Mouse (Mus musculus) small intestine, adult 2 months (tissue): ENCODE data around the gene Kif16b.

ENCODE experiments used
- CTCF ChIP-seq: fragments of 200-500 bp; IDR thresholded peaks from 2 replicates; pipeline ENCODE4 v1.5.1; 2012; ENCODE audit warnings: low read depth, mild to moderate bottlenecking, control low read depth, inconsistent platforms, low read length, moderate library complexity, mixed read lengths; ENCODE audit not compliant: insufficient replicate concordance, insufficient read length; ENCODE audit errors: extremely low read depth
- POLR2A ChIP-seq: fragments of 200-500 bp; IDR thresholded peaks from 2 replicates; pipeline ENCODE4 v1.6.1; 2012; ENCODE audit warnings: low read depth, mild to moderate bottlenecking, control low read depth, inconsistent platforms, low read length, moderate library complexity

DNA sequence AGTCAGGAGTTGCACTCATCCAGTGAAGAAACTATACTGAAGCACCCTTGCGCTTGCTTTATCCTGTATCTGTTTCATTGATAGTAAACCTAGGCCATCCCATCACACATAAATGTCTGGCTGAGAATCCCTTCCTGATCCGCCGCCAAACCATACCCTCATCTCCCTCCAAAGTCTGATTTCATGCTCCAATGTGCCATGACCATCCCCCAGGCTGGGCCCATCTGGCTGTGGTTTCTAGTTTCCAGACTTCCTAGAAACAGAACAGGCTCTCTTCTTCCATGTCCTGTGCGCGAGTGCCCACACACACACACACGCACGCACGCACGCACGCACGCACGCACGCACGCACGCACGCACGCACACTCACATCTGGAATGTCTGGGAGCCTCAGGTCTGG lies 292.6 kb downstream of the Kif16b start:
- no peak for TF ChIP-seq CTCF
- no peak for TF ChIP-seq POLR2A
